Comparison of ENCODE assay signal across 19 mouse cellular contexts in the genomic region with DNA sequence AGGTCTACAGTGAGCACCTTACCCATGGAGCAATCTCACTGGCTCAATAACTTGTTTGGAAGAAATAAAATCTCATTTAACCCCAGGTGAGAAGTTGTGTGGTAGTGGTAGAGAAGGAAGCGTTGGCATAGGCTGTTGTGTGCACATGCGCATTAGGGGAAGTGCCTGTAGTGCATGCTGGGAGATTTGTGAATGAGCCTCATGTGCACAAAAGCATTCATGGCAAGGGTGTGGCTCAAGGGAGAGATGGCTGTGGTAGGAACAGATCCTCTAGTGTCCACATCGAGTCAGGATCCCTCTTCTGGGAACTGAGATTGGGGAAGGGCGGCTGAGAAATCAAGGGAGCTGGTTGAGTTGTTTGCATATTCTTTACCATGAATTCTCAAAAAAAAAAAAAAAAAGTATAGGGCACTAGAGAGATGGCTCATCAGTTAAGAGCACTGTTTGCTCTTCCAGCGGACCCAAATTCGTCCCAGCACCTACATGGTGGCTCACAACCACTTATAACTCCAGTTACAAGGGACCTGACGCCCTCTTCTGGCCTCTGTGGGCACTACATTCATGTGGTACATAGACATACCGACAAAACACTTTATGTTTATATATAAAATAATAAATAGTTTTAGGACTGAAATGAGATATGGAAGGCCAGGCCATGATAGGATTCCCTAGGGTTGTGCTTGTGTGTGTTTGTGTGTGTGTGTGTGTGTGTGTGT. TPM values are rescaled to one million over a fixed set of nuclear protein-coding genes. Genes with fewer than 3 reads are reported as not detected.
DNase-seq lines count a peak whose midpoint lies in the region; ATAC-seq and TF ChIP-seq lines count a peak whose summit lies in the region.
"Had no signal": no experiment of that assay in that cellular context is flagged by ENCODE, and none has a peak within 500 bp of the region (broad histone marks: within the 10 kb centered on the region; RNA-seq: fewer than 3 reads in every experiment).

No protein-coding gene starts in this region.

- no peaks in the 10 kb centered on the region for H3K27me3 ChIP-seq in midbrain, postnatal 0 days (ENCODE audit: insufficient read depth, low read length)
- no peaks in the 10 kb centered on the region for H3K27me3 ChIP-seq in midbrain, embryonic 15.5 days (replicated peaks)
- no peaks in the 10 kb centered on the region for H3K27me3 ChIP-seq in MEL (ENCODE audit: control insufficient read depth in 1 of 2, insufficient read depth in 2 of 2, low read length in 2 of 2)
- H3K27me3 ChIP-seq in stomach, postnatal 0 days (ENCODE audit: control insufficient read depth, insufficient read depth, low read length) = no peaks in the 10 kb centered on the region
- H3K27me3 ChIP-seq: neural tube, embryonic 12.5 days had no signal

- no peak for ATAC-seq in midbrain, postnatal 0 days (ENCODE audit: low FRiP score)
- ATAC-seq in midbrain, embryonic 15.5 days (replicated peaks) = no peak
- ATAC-seq in stomach, postnatal 0 days (ENCODE audit: low FRiP score, low TSS enrichment) = no peak
- ATAC-seq: forebrain, embryonic 16.5 days; midbrain, embryonic 16.5 days had no signal

- TF ChIP-seq CTCF in gastrocnemius, adult 2 months (IDR thresholded peaks at IDR 0.05) = peak; percentile 23; the same call in 1 of the 2 replicates
- peak; percentile 28; the same call in 1 of the 2 replicates for TF ChIP-seq CTCF in midbrain, postnatal 0 days (IDR thresholded peaks at IDR 0.05)
- TF ChIP-seq CTCF in MEL (IDR thresholded peaks at IDR 0.05 in 2 of 3, conservative IDR thresholded peaks at IDR 0.05 in 1 of 3; ENCODE audit: control insufficient read depth in 1 of 3, insufficient read depth in 1 of 3, low read depth in 2 of 3, low read length in 3 of 3, poor library complexity in 1 of 3, severe bottlenecking in 1 of 3) = peak in 2 of 3 experiments; percentile 17 to 23; a peak in 2 of 6 replicates
- peak; percentile 39 for TF ChIP-seq CTCF in stomach, postnatal 0 days (IDR thresholded peaks at IDR 0.05; ENCODE audit: low read depth)

- H3K4me1 ChIP-seq in midbrain, postnatal 0 days (ENCODE audit: insufficient read depth, low read length) = peaks cover 4% of the 10 kb centered on the region; the same call in 1 of the 2 replicates
- peaks cover 39% of the 10 kb centered on the region for H3K4me1 ChIP-seq in midbrain, embryonic 15.5 days
- H3K4me1 ChIP-seq in MEL (ENCODE audit: control insufficient read depth in 1 of 2, insufficient read depth in 2 of 2, low read length in 2 of 2) = no peaks in the 10 kb centered on the region
- no peaks in the 10 kb centered on the region for H3K4me1 ChIP-seq in stomach, postnatal 0 days (replicated peaks; ENCODE audit: control insufficient read depth, insufficient read depth)

- DNase-seq in gastrocnemius, adult 2 months = no peak
- DNase-seq in gastrocnemius, postnatal 14 days = no peak
- no peak for DNase-seq in midbrain, postnatal 0 days (ENCODE audit: low spot score)
- DNase-seq in MEL (ENCODE audit: low read depth, low spot score) = peak; percentile 13
- no peak for DNase-seq in stomach, postnatal 0 days (ENCODE audit: low spot score)
- DNase-seq in embryo, embryonic 10.5 days (ENCODE audit: low spot score) = no peak
- no peak for DNase-seq in layer of hippocampus, postnatal 10 days (ENCODE audit: low spot score in 2 of 2)
- DNase-seq: adrenal gland, adult 2 months; cerebellum, adult 8-10 months; gastrocnemius, postnatal 10 days; kidney, adult 2 months; kidney, postnatal 25 days; thymus, postnatal 25 days had no signal

- no peak overlapping the region for H3K4me2 ChIP-seq in midbrain, postnatal 0 days (ENCODE audit: low read depth, low read length, poor library complexity, severe bottlenecking)
- no peak overlapping the region for H3K4me2 ChIP-seq in midbrain, embryonic 15.5 days
- H3K4me2 ChIP-seq in stomach, postnatal 0 days (replicated peaks; ENCODE audit: low read depth) = no peak overlapping the region
- H3K4me2 ChIP-seq: hindbrain, embryonic 13.5 days; neural tube, embryonic 12.5 days had no signal

- no peaks in the 10 kb centered on the region for H3K79me2 ChIP-seq in MEL (ENCODE audit: control insufficient read depth, insufficient read depth, low read length, poor library complexity)

- no peak overlapping the region for H3K27ac ChIP-seq in gastrocnemius, adult 2 months
- no peak overlapping the region for H3K27ac ChIP-seq in midbrain, postnatal 0 days (ENCODE audit: low read depth, low read length)
- no peak overlapping the region for H3K27ac ChIP-seq in midbrain, embryonic 15.5 days
- no peak overlapping the region for H3K27ac ChIP-seq in MEL (ENCODE audit: control insufficient read depth, low read depth, low read length)
- no peak overlapping the region for H3K27ac ChIP-seq in stomach, postnatal 0 days (replicated peaks)
- H3K27ac ChIP-seq: hindbrain, embryonic 13.5 days; neural tube, embryonic 12.5 days had no signal

- no peaks in the 10 kb centered on the region for H3K9me3 ChIP-seq in midbrain, postnatal 0 days (ENCODE audit: low read length)
- no peaks in the 10 kb centered on the region for H3K9me3 ChIP-seq in midbrain, embryonic 15.5 days
- H3K9me3 ChIP-seq in MEL (replicated peaks; ENCODE audit: insufficient read depth, low read length) = no peaks in the 10 kb centered on the region
- H3K9me3 ChIP-seq in stomach, postnatal 0 days (ENCODE audit: control insufficient read depth, low read length) = no peaks in the 10 kb centered on the region
- H3K9me3 ChIP-seq: hindbrain, embryonic 13.5 days; neural tube, embryonic 12.5 days had no signal

- TF ChIP-seq EP300 in MEL (IDR thresholded peaks at IDR 0.05; ENCODE audit: low read depth in 1 of 2, low read length in 2 of 2) = no peak
- TF ChIP-seq EP300 in stomach, postnatal 0 days (optimal IDR thresholded peaks at IDR 0.05) = no peak

- 84% methylated on average over 8 of the region's 8 CpGs for WGBS in midbrain, postnatal 0 days
- WGBS in midbrain, embryonic 15.5 days = 85% methylated on average over 8 of the region's 8 CpGs
- WGBS in stomach, postnatal 0 days = 68% methylated on average over 8 of the region's 8 CpGs

- H3K4me3 ChIP-seq in gastrocnemius, adult 2 months = no peak overlapping the region
- no peak overlapping the region for H3K4me3 ChIP-seq in midbrain, postnatal 0 days (ENCODE audit: low read depth, low read length)
- H3K4me3 ChIP-seq in midbrain, embryonic 15.5 days = no peak overlapping the region
- no peak overlapping the region for H3K4me3 ChIP-seq in MEL (ENCODE audit: control insufficient read depth in 1 of 2, insufficient read depth in 1 of 2, low read depth in 2 of 2, low read length in 2 of 2)
- no peak overlapping the region for H3K4me3 ChIP-seq in stomach, postnatal 0 days (ENCODE audit: low read depth, low read length)
- H3K4me3 ChIP-seq: erythroblast, embryonic 14.5 days; hindbrain, embryonic 13.5 days; neural tube, embryonic 12.5 days had no signal

- intact Hi-C loops in gastrocnemius, adult 2 months (cut with DNase I) = no loop called here
- intact Hi-C loops in gastrocnemius, postnatal 14 days (cut with DNase I; ENCODE audit: low total_unique reads) = no loop called here

- H3K36me3 ChIP-seq in midbrain, postnatal 0 days (ENCODE audit: insufficient read depth, low read length) = no peaks in the 10 kb centered on the region
- no peaks in the 10 kb centered on the region for H3K36me3 ChIP-seq in midbrain, embryonic 15.5 days (replicated peaks)
- H3K36me3 ChIP-seq in MEL (ENCODE audit: control insufficient read depth in 1 of 2, insufficient read depth in 2 of 2, low read length in 2 of 2) = no peaks in the 10 kb centered on the region
- no peaks in the 10 kb centered on the region for H3K36me3 ChIP-seq in stomach, postnatal 0 days (ENCODE audit: control insufficient read depth, insufficient read depth, low read length)
- H3K36me3 ChIP-seq: hindbrain, embryonic 13.5 days; neural tube, embryonic 12.5 days had no signal

- no peak for TF ChIP-seq POLR2A in MEL (IDR thresholded peaks at IDR 0.05; ENCODE audit: control insufficient read depth in 1 of 2, insufficient read depth in 1 of 2, low read depth in 1 of 2, low read length in 2 of 2, poor library complexity in 1 of 2)

- peak; percentile 12 for TF ChIP-seq RAD21 in MEL (IDR thresholded peaks at IDR 0.05; ENCODE audit: low read depth, low read length)

- H3K9ac ChIP-seq in midbrain, postnatal 0 days (replicated peaks; ENCODE audit: low read length, poor library complexity, severe bottlenecking) = no peak overlapping the region
- H3K9ac ChIP-seq in midbrain, embryonic 15.5 days = no peak overlapping the region
- no peak overlapping the region for H3K9ac ChIP-seq in MEL (ENCODE audit: control insufficient read depth, low read depth, low read length, poor library complexity, severe bottlenecking)
- no peak overlapping the region for H3K9ac ChIP-seq in stomach, postnatal 0 days (ENCODE audit: low read length)
- H3K9ac ChIP-seq: hindbrain, embryonic 13.5 days; neural tube, embryonic 12.5 days had no signal

TF ChIP-seq in MEL, 35 proteins besides CTCF, POLR2A, EP300 and RAD21:
- TF ChIP-seq SMC3 (IDR thresholded peaks at IDR 0.05; ENCODE audit: low read depth, low read length) (peak; percentile 18; the same call in 1 of the 2 replicates), MAX (IDR thresholded peaks at IDR 0.05; ENCODE audit: low read length) (no peak)

RNA-seq across cellular contexts. Expression of gene Unc5a, which starts 59.4 kb away (rescaled TPM):
- total RNA-seq in gastrocnemius, adult 2 months (2021) = 1 to 10 TPM; 7.5 to 7.9 TPM
- total RNA-seq in gastrocnemius, postnatal 14 days (2021) = 1 to 10 TPM; 3.5 to 4.2 TPM
- total RNA-seq in midbrain, postnatal 0 days (2014; rRNA removed) = 24.2 and 29.0 TPM in 2 replicates
- polyA plus RNA-seq in midbrain, postnatal 0 days (2015; fragmentation: Nextera tagmentation; extraction: Ambion mirVana) = 12.7 and 14.3 TPM in 2 replicates
- 15.7 and 16.1 TPM in 2 replicates for polyA plus RNA-seq in midbrain, embryonic 15.5 days (2015; fragmentation: Nextera tagmentation; extraction: Ambion mirVana)
- total RNA-seq in MEL (2012; rRNA removed) = not detected in 2 replicates
- not detected for polyA plus RNA-seq in MEL (2012; ENCODE audit: insufficient read depth in 1 of 2, insufficient read length in 2 of 2, low read depth in 1 of 2, low replicate concordance in 2 of 2, missing spikeins in 1 of 2)
- polyA plus RNA-seq in stomach, postnatal 0 days (2015; fragmentation: Nextera tagmentation; extraction: Ambion mirVana) = 0.89 and 1.4 TPM in 2 replicates
- 10 to 100 TPM; 89.8 to 92.8 TPM for total RNA-seq in layer of hippocampus, postnatal 10 days (2021)
- polyA plus RNA-seq: erythroblast, embryonic 14.5 days had no signal
